Mouse (Mus musculus): ENCODE results near the gene Hoga1. TPM values are rescaled to one million over a fixed set of nuclear protein-coding genes. Genes with fewer than 3 reads are reported as not detected.

Gene Hoga1
- total RNA-seq, 1 experiment, result 0.89 TPM

DNA sequence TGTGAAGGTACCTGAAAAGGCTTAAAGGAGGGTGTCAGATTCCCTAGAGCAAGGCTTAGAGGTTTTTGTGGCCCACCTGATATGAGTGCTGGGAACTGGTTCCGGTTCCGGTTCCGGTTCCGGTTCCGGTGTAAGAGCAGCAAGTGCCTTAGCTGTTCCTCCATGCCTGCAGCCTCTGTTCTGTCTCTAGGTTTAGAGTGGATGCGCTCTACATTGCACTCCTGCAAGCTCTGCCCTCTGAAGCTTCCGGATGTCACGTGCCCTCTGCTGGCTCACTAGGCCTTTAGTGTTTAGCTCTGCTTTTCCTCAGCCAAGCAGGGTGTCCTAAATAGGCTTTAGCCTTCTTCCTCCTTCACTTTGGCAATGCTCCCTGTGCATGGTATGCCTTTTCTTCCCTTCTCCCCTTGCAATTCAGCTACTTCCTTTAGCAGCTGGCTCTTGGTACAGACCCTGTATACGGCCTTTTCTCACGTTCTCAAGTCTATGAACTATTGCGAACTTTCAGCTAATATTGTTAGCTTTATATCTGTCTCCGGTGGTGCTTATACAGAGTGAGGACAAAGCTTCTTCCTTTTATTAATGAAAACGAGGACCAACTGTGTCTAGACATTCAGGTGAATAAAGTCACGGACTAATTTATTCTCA is 43.8 kb downstream of the Hoga1 start:
- no peak for DNase-seq (ENCODE audit: low read depth, low spot score)
- TF ChIP-seq MAFK (IDR thresholded peaks at IDR 0.05; ENCODE audit: insufficient read depth, low read depth, low read length), result no peak
- TF ChIP-seq HCFC1 (IDR thresholded peaks at IDR 0.05; ENCODE audit: borderline replicate concordance, insufficient read depth, low read length), result no peak
- TF ChIP-seq ZC3H11A (IDR thresholded peaks at IDR 0.05; ENCODE audit: borderline replicate concordance, low read depth, low read length), result no peak
- no peak for TF ChIP-seq ZNF384 (IDR thresholded peaks at IDR 0.05; ENCODE audit: low read depth, low read length)
- no peak for TF ChIP-seq CHD2 (IDR thresholded peaks at IDR 0.05; ENCODE audit: low read depth, low read length)
- in situ Hi-C loops (cut with MboI; ENCODE audit: low sequenced_read_pairs in 2 of 2, unreplicated experiment in 2 of 2), result no loop called here
- peak overlapping the region; percentile 16; the same call in 1 of the 2 replicates for H3K9ac ChIP-seq (ENCODE audit: insufficient read depth, low read depth, low read length, poor library complexity, severe bottlenecking)
- 0 out of 4 replicates have a peak, but pooled peaks cover 0 to 3% of the 10 kb centered on the region in 2 experiments for H3K4me1 ChIP-seq (ENCODE audit: control insufficient read depth in 2 of 2, insufficient read depth in 2 of 2, low read length in 2 of 2, poor library complexity in 1 of 2)
- H3K36me3 ChIP-seq (ENCODE audit: control insufficient read depth, insufficient read depth, low read length, poor library complexity, severe bottlenecking), result no peaks in the 10 kb centered on the region
- peak overlapping the region; percentile 54 to 70 for H3K4me3 ChIP-seq (ENCODE audit: insufficient read depth in 1 of 2, low read depth in 1 of 2, low read length in 2 of 2, poor library complexity in 1 of 2, severe bottlenecking in 1 of 2)
- H3K9me3 ChIP-seq (ENCODE audit: control insufficient read depth, insufficient read depth, low read depth, low read length), result no peaks in the 10 kb centered on the region
- H3K27ac ChIP-seq (ENCODE audit: insufficient read depth, low read depth, low read length, poor library complexity, severe bottlenecking), result no peak overlapping the region; the same call in 1 of the 2 replicates

DNA sequence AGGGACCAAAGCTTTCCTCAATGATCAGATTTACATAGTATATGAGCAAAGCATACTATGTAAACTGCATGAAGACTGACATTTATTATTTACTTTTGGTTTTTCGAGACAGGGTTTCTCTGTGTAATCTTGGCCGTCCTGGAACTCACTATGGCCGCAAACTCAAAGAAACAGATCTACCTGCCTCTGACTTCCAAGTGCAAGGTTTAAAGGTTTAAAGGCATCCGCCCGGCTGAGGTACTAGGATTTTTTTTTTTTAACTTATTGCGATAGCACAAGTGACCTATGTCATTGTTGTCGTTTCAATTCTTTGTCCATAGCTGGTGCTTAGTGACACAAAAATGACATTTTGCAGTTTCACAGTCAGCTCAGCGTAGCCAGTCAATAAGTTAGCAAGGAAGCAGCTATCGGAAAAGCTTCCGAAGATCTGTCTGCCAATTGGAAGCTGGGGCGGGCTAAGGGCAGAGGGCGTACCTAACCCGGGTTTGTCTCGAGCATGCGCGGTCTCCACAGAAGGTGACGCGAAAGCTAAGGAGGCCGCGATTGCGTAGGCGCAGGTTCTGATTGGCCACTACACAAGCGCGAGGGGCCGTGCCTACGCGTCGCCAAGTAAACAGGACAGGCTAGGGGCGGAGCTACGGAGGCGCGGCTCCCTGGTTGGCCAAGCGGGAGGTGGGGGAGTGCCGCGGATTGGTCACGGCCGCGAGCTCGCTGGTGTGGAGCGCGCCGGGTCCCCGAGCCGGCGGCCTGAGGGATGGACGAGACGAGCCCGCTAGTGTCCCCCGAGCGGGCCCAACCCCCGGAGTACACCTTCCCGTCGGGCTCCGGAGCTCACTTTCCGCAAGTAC is 44.6 kb downstream of the Hoga1 start, which contains the start of gene Pi4k2a:
Gene Pi4k2a (plus strand): TSS at position 723 of the 848 bp plus-strand sequence.
- DNase-seq (ENCODE audit: low read depth, low spot score), result peak; percentile 99
- Histone ChIP-seq H3K4me1 (ENCODE audit: control insufficient read depth in 2 of 2, insufficient read depth in 2 of 2, low read length in 2 of 2, poor library complexity in 1 of 2) (0 out of 4 replicates have a peak, but pooled peaks cover 0 to 3% of the 10 kb centered on the region in 2 experiments), H3K9me3 (ENCODE audit: control insufficient read depth, insufficient read depth, low read depth, low read length) (no peaks in the 10 kb centered on the region), H3K36me3 (ENCODE audit: control insufficient read depth, insufficient read depth, low read length, poor library complexity, severe bottlenecking) (peaks cover 2% of the 10 kb centered on the region; the same call in 1 of the 2 replicates), H3K4me3 (ENCODE audit: insufficient read depth in 1 of 2, low read depth in 1 of 2, low read length in 2 of 2, poor library complexity in 1 of 2, severe bottlenecking in 1 of 2) (peak within 1 kb of the TSS; percentile 95 to 97), H3K9ac (ENCODE audit: insufficient read depth, low read depth, low read length, poor library complexity, severe bottlenecking) (peak within 1 kb of the TSS; percentile 97), H3K27ac (ENCODE audit: insufficient read depth, low read depth, low read length, poor library complexity, severe bottlenecking) (peak within 1 kb of the TSS; percentile 58; the same call in 1 of the 2 replicates)
- in situ Hi-C loops (cut with MboI; ENCODE audit: low sequenced_read_pairs in 2 of 2, unreplicated experiment in 2 of 2), result no loop called here
- TF ChIP-seq ZNF384 (IDR thresholded peaks at IDR 0.05; ENCODE audit: low read depth, low read length), result no peak
- 0 out of 2 replicates have a peak, but pooled peaks have one; percentile 47 for TF ChIP-seq HCFC1 (IDR thresholded peaks at IDR 0.05; ENCODE audit: borderline replicate concordance, insufficient read depth, low read length)

- Histone ChIP-seq H3K36me3 (ENCODE audit: control insufficient read depth, insufficient read depth, low read length, poor library complexity, severe bottlenecking) (peaks cover 2% of the 10 kb centered on the region; the same call in 1 of the 2 replicates), H3K4me1 (ENCODE audit: control insufficient read depth in 2 of 2, insufficient read depth in 2 of 2, low read length in 2 of 2, poor library complexity in 1 of 2) (0 out of 4 replicates have a peak, but pooled peaks cover 0 to 3% of the 10 kb centered on the region in 2 experiments), H3K9ac (ENCODE audit: insufficient read depth, low read depth, low read length, poor library complexity, severe bottlenecking) (peak overlapping the region; percentile 97), H3K9me3 (ENCODE audit: control insufficient read depth, insufficient read depth, low read depth, low read length) (no peaks in the 10 kb centered on the region), H3K27ac (ENCODE audit: insufficient read depth, low read depth, low read length, poor library complexity, severe bottlenecking) (0 out of 2 replicates have a peak overlapping the region, but pooled peaks have one; percentile 58), H3K4me3 (ENCODE audit: insufficient read depth in 1 of 2, low read depth in 1 of 2, low read length in 2 of 2, poor library complexity in 1 of 2, severe bottlenecking in 1 of 2) (peak overlapping the region; percentile 95 to 97)
- DNase-seq (ENCODE audit: low read depth, low spot score), result no peak
- TF ChIP-seq CHD2 (IDR thresholded peaks at IDR 0.05; ENCODE audit: low read depth, low read length) (peak; percentile 73; the same call in 1 of the 2 replicates), MAFK (IDR thresholded peaks at IDR 0.05; ENCODE audit: insufficient read depth, low read depth, low read length) (no peak)
- in situ Hi-C loops (cut with MboI; ENCODE audit: low sequenced_read_pairs in 2 of 2, unreplicated experiment in 2 of 2), result no loop called here
Observed at GRCm38 (mm10) chr19:42090637-42091141, 45.3 kb downstream of the Hoga1 start.

DNA sequence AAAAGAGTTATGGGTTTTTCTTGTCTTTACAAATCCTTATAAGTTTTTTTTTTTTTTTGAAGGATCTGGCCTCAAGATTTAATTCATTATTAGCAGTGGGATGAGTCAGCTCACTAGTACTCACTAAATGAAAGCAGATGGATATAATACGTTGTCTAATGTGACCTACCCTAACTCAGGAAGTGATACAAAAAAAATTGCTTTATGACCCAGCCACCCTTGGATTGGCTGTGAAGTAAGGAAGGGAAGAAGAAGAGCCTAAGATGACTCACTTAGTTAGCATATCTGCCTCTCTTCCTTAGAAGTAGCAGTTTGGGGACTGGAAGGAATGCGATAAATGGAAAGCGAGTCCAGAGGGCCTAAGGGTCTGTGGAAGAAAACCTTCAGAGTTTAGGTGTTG is 54.0 kb downstream of the Hoga1 start:
- no peaks in the 10 kb centered on the region for H3K9me3 ChIP-seq (ENCODE audit: control insufficient read depth, insufficient read depth, low read depth, low read length)
- no peaks in the 10 kb centered on the region for H3K4me1 ChIP-seq (ENCODE audit: control insufficient read depth in 2 of 2, insufficient read depth in 2 of 2, low read length in 2 of 2, poor library complexity in 1 of 2)
- H3K27ac ChIP-seq (ENCODE audit: insufficient read depth, low read depth, low read length, poor library complexity, severe bottlenecking), result no peak overlapping the region
- no peak overlapping the region for H3K4me3 ChIP-seq (ENCODE audit: insufficient read depth in 1 of 2, low read depth in 1 of 2, low read length in 2 of 2, poor library complexity in 1 of 2, severe bottlenecking in 1 of 2)
- peaks cover 2% of the 10 kb centered on the region; the same call in 1 of the 2 replicates for H3K36me3 ChIP-seq (ENCODE audit: control insufficient read depth, insufficient read depth, low read length, poor library complexity, severe bottlenecking)
- no peak for DNase-seq (ENCODE audit: low read depth, low spot score)
- TF ChIP-seq ZNF384 (IDR thresholded peaks at IDR 0.05; ENCODE audit: low read depth, low read length) (no peak), MAFK (IDR thresholded peaks at IDR 0.05; ENCODE audit: insufficient read depth, low read depth, low read length) (no peak), ZC3H11A (IDR thresholded peaks at IDR 0.05; ENCODE audit: borderline replicate concordance, low read depth, low read length) (no peak), HCFC1 (IDR thresholded peaks at IDR 0.05; ENCODE audit: borderline replicate concordance, insufficient read depth, low read length) (no peak), CHD2 (IDR thresholded peaks at IDR 0.05; ENCODE audit: low read depth, low read length) (no peak)
- in situ Hi-C loops (cut with MboI; ENCODE audit: low sequenced_read_pairs in 2 of 2, unreplicated experiment in 2 of 2), result no loop called here
- no peak overlapping the region for H3K9ac ChIP-seq (ENCODE audit: insufficient read depth, low read depth, low read length, poor library complexity, severe bottlenecking)
